Mouse (Mus musculus) liver, embryonic 14.5 days (tissue): ENCODE results near the gene Cdh26. TPM values are rescaled to one million over a fixed set of nuclear protein-coding genes. Genes with fewer than 3 reads are reported as not detected.
A peak's percentile ranks its signal among the peaks of the same experiment; 100 is the strongest.

Source experiments
- ATAC-seq: fragments of 200-750 bp; cut with Nextera tagmentation; 2 replicates; pipeline ENCODE4 v1.8.0; 2017; ENCODE audit warnings: moderate number of reproducible peaks, mild to moderate bottlenecking, moderate library complexity; ENCODE audit not compliant: insufficient read depth
- DNase-seq, 3 experiments: peaks; one replicate each; pipeline ENCODE4 v3.0.0-alpha.2; 2012 to 2013; ENCODE audit warnings: low read depth in 3 of 3, low spot score in 3 of 3
- H3K27ac ChIP-seq: fragments of 300-500 bp; sonication (generic); 2 replicates; pipeline ENCODE4 v1.5.1; 2014; ENCODE audit warnings: moderate library complexity, mild to moderate bottlenecking, control low read depth, inconsistent platforms
- H3K27me3 ChIP-seq: fragments of 300-500 bp; sonication (generic); 2 replicates; pipeline ENCODE4 v1.6.1; 2014; ENCODE audit warnings: mild to moderate bottlenecking, low read length, moderate library complexity; ENCODE audit not compliant: control insufficient read depth, insufficient read depth
- H3K36me3 ChIP-seq: fragments of 300-500 bp; sonication (generic); replicated peaks from 2 replicates; pipeline ENCODE4 v1.6.1; 2014; ENCODE audit warnings: low read depth; ENCODE audit not compliant: control insufficient read depth, insufficient read depth
- H3K4me1 ChIP-seq, 2 experiments: fragments of 200-500 bp in 1 of 2; fragments of 300-500 bp in 1 of 2; sonication (generic) in 1 of 2; replicated peaks; 2 replicates each; pipeline ENCODE4 v1.6.1; 2012 to 2014; ENCODE audit warnings: antibody characterized with exemption in 1 of 2, inconsistent platforms in 1 of 2, low read length in 1 of 2; ENCODE audit not compliant: control insufficient read depth in 2 of 2, insufficient read depth in 2 of 2
- H3K4me2 ChIP-seq: fragments of 300-500 bp; sonication (generic); 2 replicates; pipeline ENCODE4 v1.6.1; 2014; ENCODE audit warnings: low read depth, mild to moderate bottlenecking, control low read depth, moderate library complexity
- H3K4me3 ChIP-seq, 2 experiments: fragments of 200-500 bp in 1 of 2; fragments of 300-500 bp in 1 of 2; sonication (generic) in 1 of 2; 2 replicates each; pipeline ENCODE4 v1.5.1; 2012 to 2014; ENCODE audit warnings: low read depth in 2 of 2, low read length in 2 of 2, mild to moderate bottlenecking in 2 of 2, control low read depth in 1 of 2, inconsistent platforms in 1 of 2, moderate library complexity in 1 of 2; ENCODE audit not compliant: insufficient read depth in 1 of 2
- H3K9ac ChIP-seq: fragments of 300-500 bp; sonication (generic); replicated peaks from 2 replicates; pipeline ENCODE4 v1.6.1; 2014; ENCODE audit warnings: mild to moderate bottlenecking, control low read depth, moderate library complexity
- H3K9me3 ChIP-seq: fragments of 300-500 bp; sonication (generic); 2 replicates; pipeline ENCODE4 v1.6.1; 2016; ENCODE audit warnings: low read length, mixed read lengths; ENCODE audit not compliant: control insufficient read depth
- CTCF ChIP-seq: IDR thresholded peaks from 2 replicates; pipeline ENCODE4 v1.5.1; 2016; ENCODE audit warnings: antibody characterized with exemption, low read depth, control low read depth
- EP300 ChIP-seq: IDR thresholded peaks from 2 replicates; pipeline ENCODE4 v1.6.1; 2016; ENCODE audit warnings: antibody characterized with exemption, low read depth
- WGBS: fragments of 180-500 bp; shearing (Covaris S2); extraction: QIAGEN DNeasy Blood & Tissue Kit; methylation state at CpG from one replicate; pipeline ENCODE4 v1.1.7; 2014; ENCODE audit not compliant: insufficient replicate concordance; 5-methylcytosine and 5-hydroxymethylcytosine counted together
- polyA plus RNA-seq, 2 experiments: library from polyadenylated mRNA; depleted of rRNA in 1 of 2; stranded (reverse) in 1 of 2; unstranded in 1 of 2; fragments of >200 nt; fragmentation: Nextera tagmentation in 1 of 2; extraction: Ambion mirVana in 1 of 2; gene quantifications; 2 replicates each; pipeline versions ENCODE4 v1.2.1 to v1.2.3; 2012 to 2014

The Cdh26 gene
- polyA plus RNA-seq, 2 experiments = 0.09 to 0.15 TPM

DNA sequence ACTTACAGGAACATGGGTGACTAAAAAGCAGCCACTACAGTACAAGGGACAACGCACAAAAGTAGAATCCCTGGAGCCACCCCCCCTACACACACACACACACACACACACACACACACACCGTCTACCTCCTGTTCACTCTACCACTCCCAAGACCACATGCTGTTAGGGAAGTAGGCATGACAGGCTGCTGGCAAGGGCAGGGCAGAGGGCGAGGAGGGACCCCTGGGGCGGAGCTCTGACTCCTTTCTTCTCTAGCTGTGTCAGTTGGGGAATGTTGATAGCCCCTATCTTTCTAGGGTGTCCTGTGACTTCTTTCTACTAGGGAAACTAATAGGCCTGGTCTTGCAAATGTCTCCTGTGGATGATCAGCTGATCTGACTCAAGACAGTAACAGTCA, 13.4 kb upstream of the Cdh26 start:
- TF ChIP-seq EP300 = no peak
- TF ChIP-seq CTCF = no peak
- Histone ChIP-seq H3K9me3 (no peaks in the 10 kb centered on the region), H3K4me2 (no peak overlapping the region), H3K27ac (no peak overlapping the region), H3K4me3 (no peak overlapping the region), H3K27me3 (peaks cover 17% of the 10 kb centered on the region), H3K9ac (no peak overlapping the region), H3K36me3 (no peaks in the 10 kb centered on the region), H3K4me1 (peaks cover 0 to 7% of the 10 kb centered on the region in 2 experiments; a peak in 1 of 4 replicates)
- DNase-seq = no peak
- 22% methylated on average over 4 of the region's 4 CpGs for WGBS
- peak; percentile 42 for ATAC-seq

DNA sequence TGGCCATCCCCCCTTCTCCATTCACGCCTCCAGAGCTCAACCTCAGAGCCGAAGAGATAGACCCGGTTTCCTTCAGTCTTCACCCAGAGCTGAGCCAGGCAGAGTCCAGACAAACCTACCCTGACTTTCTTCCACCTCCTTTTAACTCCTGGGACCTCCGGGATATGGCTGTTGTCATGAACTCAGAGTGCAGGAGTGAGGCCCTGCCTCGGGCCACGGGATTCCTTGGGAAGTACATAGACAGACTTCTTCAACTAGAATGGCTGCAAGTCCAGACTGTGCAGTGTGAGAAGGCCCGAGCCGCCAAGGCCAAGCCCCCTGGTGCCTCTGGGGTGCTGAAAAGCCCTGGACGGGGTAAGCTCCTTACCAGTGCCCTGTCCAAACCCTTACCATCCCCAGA, 9.8 kb upstream of the Cdh26 start:
- TF ChIP-seq CTCF = no peak
- TF ChIP-seq EP300 = no peak
- H3K4me1 ChIP-seq = peaks cover 0 to 7% of the 10 kb centered on the region in 2 experiments; a peak in 1 of 4 replicates
- no peaks in the 10 kb centered on the region for H3K9me3 ChIP-seq
- ATAC-seq = no peak
- H3K27me3 ChIP-seq = no peaks in the 10 kb centered on the region
- H3K27ac ChIP-seq = no peak overlapping the region
- H3K9ac ChIP-seq = no peak overlapping the region
- H3K4me2 ChIP-seq = no peak overlapping the region
- no peak for DNase-seq
- H3K4me3 ChIP-seq = no peak overlapping the region
- WGBS = 66% methylated on average over 9 of the region's 9 CpGs
- H3K36me3 ChIP-seq = no peaks in the 10 kb centered on the region

DNA sequence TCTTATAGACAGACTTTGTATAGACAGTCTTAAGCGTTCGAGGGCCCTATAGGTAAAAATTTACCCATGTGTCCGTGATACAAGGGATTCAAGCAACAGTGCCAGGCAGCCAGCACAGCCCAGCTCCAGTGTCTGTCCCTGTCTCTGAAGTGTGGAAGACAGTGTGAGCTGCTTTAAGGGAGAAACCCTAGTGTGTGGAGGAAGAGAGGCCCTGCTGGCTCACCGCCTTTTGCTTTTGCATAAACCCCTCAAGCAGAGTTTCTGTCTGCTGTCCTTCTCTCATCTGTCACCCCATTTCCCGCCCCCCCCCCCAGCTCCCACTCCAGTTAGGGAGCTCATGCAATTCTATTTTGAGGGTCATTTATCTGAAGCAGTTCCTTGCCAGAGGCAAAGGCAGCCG, 8.7 kb upstream of the Cdh26 start:
- no peak overlapping the region for H3K4me2 ChIP-seq
- H3K9me3 ChIP-seq = no peaks in the 10 kb centered on the region
- no peaks in the 10 kb centered on the region for H3K36me3 ChIP-seq
- no peak for DNase-seq
- peaks cover 0 to 2% of the 10 kb centered on the region in 2 experiments; a peak in 1 of 4 replicates for H3K4me1 ChIP-seq
- no peaks in the 10 kb centered on the region for H3K27me3 ChIP-seq
- WGBS = 46% methylated on average over 6 of the region's 6 CpGs
- no peak overlapping the region for H3K9ac ChIP-seq
- no peak for TF ChIP-seq EP300
- no peak for TF ChIP-seq CTCF
- no peak overlapping the region for H3K4me3 ChIP-seq
- ATAC-seq = no peak
- H3K27ac ChIP-seq = no peak overlapping the region

DNA sequence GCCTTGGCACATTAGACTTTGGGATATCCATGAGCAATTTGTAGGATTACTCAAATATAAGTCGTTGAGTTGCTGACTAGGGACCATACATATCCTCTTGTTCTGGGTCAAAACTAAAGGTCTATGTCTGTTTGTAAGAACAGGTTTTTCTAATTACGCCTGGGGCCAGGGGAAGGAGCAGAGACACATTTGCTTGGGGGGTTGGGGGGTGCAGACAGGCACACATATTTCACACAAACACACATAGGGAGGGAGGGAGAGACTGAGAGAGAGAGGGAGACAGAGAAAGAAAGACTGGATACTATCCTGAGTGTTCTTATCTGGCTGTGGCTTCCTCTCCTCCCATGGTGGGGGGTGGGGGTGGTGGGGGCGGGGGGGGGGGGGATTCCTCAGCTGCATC, 8.1 kb upstream of the Cdh26 start:
- H3K36me3 ChIP-seq = no peaks in the 10 kb centered on the region
- H3K27ac ChIP-seq = no peak overlapping the region
- H3K9me3 ChIP-seq = no peaks in the 10 kb centered on the region
- TF ChIP-seq EP300 (no peak), CTCF (no peak)
- no peak for ATAC-seq
- no peak overlapping the region for H3K4me2 ChIP-seq
- DNase-seq = no peak
- WGBS = 41% methylated on average over 2 of the region's 3 CpGs
- no peaks in the 10 kb centered on the region; a peak in 1 of 4 replicates for H3K4me1 ChIP-seq
- H3K4me3 ChIP-seq = no peak overlapping the region
- no peaks in the 10 kb centered on the region for H3K27me3 ChIP-seq
- H3K9ac ChIP-seq = no peak overlapping the region

DNA sequence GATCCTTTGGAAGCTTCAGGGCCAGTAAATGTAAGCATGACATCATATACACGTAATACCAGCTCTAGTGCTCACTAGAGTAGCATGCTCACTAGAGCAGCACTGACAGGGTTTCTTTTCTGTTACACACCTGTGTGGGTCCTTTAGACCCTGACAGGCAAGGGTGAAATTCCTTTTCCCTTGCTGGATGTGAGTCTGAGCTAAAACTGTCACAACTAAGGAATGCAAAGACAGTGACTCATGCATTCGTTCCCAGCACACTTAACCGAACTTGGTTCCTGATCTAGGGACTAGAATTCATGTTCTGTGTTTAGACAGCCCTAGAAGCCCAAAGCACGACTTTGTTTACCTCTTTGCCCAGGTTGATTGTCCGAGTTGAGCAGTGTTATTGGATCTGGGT, 7.1 kb upstream of the Cdh26 start:
- H3K27me3 ChIP-seq = no peaks in the 10 kb centered on the region
- no peaks in the 10 kb centered on the region for H3K4me1 ChIP-seq
- H3K4me3 ChIP-seq = no peak overlapping the region
- H3K36me3 ChIP-seq = no peaks in the 10 kb centered on the region
- H3K4me2 ChIP-seq = no peak overlapping the region
- H3K27ac ChIP-seq = no peak overlapping the region
- TF ChIP-seq EP300 (no peak), CTCF (no peak)
- DNase-seq = no peak
- 50% methylated on average over 5 of the region's 5 CpGs for WGBS
- H3K9me3 ChIP-seq = no peaks in the 10 kb centered on the region
- H3K9ac ChIP-seq = no peak overlapping the region
- ATAC-seq = no peak

DNA sequence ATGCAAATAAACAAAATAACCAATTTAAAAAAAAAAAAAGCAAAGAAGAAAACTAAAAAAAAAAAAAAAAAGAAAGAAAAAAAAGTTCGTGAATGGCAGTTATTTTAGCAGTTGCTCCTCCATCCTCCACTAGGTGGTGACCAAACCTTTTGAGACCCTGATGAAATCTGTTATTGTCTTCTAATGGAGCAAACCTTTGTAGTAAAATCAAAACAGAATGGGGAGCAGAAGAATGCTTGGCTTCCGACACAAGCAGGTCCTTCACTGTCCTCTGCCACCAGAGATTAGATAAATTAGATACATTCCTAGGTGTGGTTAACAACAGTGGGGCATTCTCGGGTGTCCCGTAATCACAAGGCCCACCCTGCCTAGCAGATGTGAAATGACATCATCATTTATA, 4.1 kb upstream of the Cdh26 start:
- H3K4me2 ChIP-seq = no peak overlapping the region
- H3K27me3 ChIP-seq = no peaks in the 10 kb centered on the region
- H3K36me3 ChIP-seq = no peaks in the 10 kb centered on the region
- TF ChIP-seq EP300 = no peak
- no peak; the same call in 1 of the 2 replicates for TF ChIP-seq CTCF
- DNase-seq = no peak
- H3K27ac ChIP-seq = no peak overlapping the region
- H3K4me1 ChIP-seq = no peaks in the 10 kb centered on the region
- WGBS = 34% methylated on average over 4 of the region's 4 CpGs
- no peaks in the 10 kb centered on the region for H3K9me3 ChIP-seq
- no peak for ATAC-seq
- no peak overlapping the region for H3K9ac ChIP-seq
- H3K4me3 ChIP-seq = no peak overlapping the region
